Mouse (Mus musculus): ENCODE measurements around the gene Gm17087. TPM values are rescaled to one million over a fixed set of nuclear protein-coding genes. Genes with fewer than 3 reads are reported as not detected.

Gm17087 gene
- polyA plus RNA-seq, 1 experiment from 2014 or later, result not detected

- H3K36me3 ChIP-seq (ENCODE audit: control insufficient read depth, insufficient read depth, low read length), result no peaks in the 10 kb centered on the region
- H3K4me1 ChIP-seq (replicated peaks; ENCODE audit: control insufficient read depth, insufficient read depth, low read length), result no peaks in the 10 kb centered on the region
- no peak for ATAC-seq (replicated peaks; ENCODE audit: low FRiP score, low TSS enrichment, low read depth)
- H3K27ac ChIP-seq (ENCODE audit: low read depth), result no peak overlapping the region
- no peak overlapping the region for H3K9ac ChIP-seq (ENCODE audit: low read length)
- H3K27me3 ChIP-seq (replicated peaks; ENCODE audit: control insufficient read depth, insufficient read depth, low read length), result no peaks in the 10 kb centered on the region
- no peaks in the 10 kb centered on the region for H3K9me3 ChIP-seq (ENCODE audit: control insufficient read depth, low read length)
- WGBS, result 75% methylated on average over 8 of the region's 8 CpGs
- no peak for DNase-seq (ENCODE audit: low spot score)
- H3K4me3 ChIP-seq (ENCODE audit: low read depth, low read length), result no peak overlapping the region
- H3K4me2 ChIP-seq (ENCODE audit: low read length), result no peak overlapping the region
These were observed 14.8 kb upstream of the Gm17087 start for GRCm38 (mm10) chr17:8581579-8581978.

GRCm38 (mm10) chr17:8580360-8580759, 13.6 kb upstream of the Gm17087 start:
- no peak for ATAC-seq (replicated peaks; ENCODE audit: low FRiP score, low TSS enrichment, low read depth)
- 68% methylated on average over 3 of the region's 3 CpGs for WGBS

GRCm38 (mm10) chr17:8573542-8574260, 7.0 kb upstream of the Gm17087 start:
- Histone ChIP-seq H3K9me3 (ENCODE audit: control insufficient read depth, low read length) (no peaks in the 10 kb centered on the region), H3K36me3 (ENCODE audit: control insufficient read depth, insufficient read depth, low read length) (no peaks in the 10 kb centered on the region), H3K27me3 (replicated peaks; ENCODE audit: control insufficient read depth, insufficient read depth, low read length) (no peaks in the 10 kb centered on the region), H3K4me1 (replicated peaks; ENCODE audit: control insufficient read depth, insufficient read depth, low read length) (no peaks in the 10 kb centered on the region), H3K9ac (ENCODE audit: low read length) (no peak overlapping the region), H3K27ac (ENCODE audit: low read depth) (no peak overlapping the region), H3K4me2 (ENCODE audit: low read length) (no peak overlapping the region), H3K4me3 (ENCODE audit: low read depth, low read length) (no peak overlapping the region)
- DNase-seq (ENCODE audit: low spot score) (no peak), ATAC-seq (replicated peaks; ENCODE audit: low FRiP score, low TSS enrichment, low read depth) (no peak)
- 74% methylated on average over 8 of the region's 8 CpGs for WGBS

More at GRCm38 (mm10) chr17:8580360-8580759, 13.6 kb upstream of the Gm17087 start:
- no peak for DNase-seq (ENCODE audit: low spot score)
- H3K4me2 ChIP-seq (ENCODE audit: low read length), result no peak overlapping the region
- no peak overlapping the region for H3K27ac ChIP-seq (ENCODE audit: low read depth)
- H3K4me1 ChIP-seq (replicated peaks; ENCODE audit: control insufficient read depth, insufficient read depth, low read length), result no peaks in the 10 kb centered on the region
- H3K36me3 ChIP-seq (ENCODE audit: control insufficient read depth, insufficient read depth, low read length), result no peaks in the 10 kb centered on the region
- H3K27me3 ChIP-seq (replicated peaks; ENCODE audit: control insufficient read depth, insufficient read depth, low read length), result no peaks in the 10 kb centered on the region
- H3K4me3 ChIP-seq (ENCODE audit: low read depth, low read length), result no peak overlapping the region
- no peaks in the 10 kb centered on the region for H3K9me3 ChIP-seq (ENCODE audit: control insufficient read depth, low read length)
- H3K9ac ChIP-seq (ENCODE audit: low read length), result no peak overlapping the region

GRCm38 (mm10) chr17:8562886-8563280, 3.9 kb downstream of the Gm17087 start:
- WGBS, result 67% methylated on average over 1 of the region's 1 CpGs
- DNase-seq (ENCODE audit: low spot score), result no peak
- H3K27me3 ChIP-seq (replicated peaks; ENCODE audit: control insufficient read depth, insufficient read depth, low read length), result no peaks in the 10 kb centered on the region
- no peak overlapping the region for H3K4me3 ChIP-seq (ENCODE audit: low read depth, low read length)
- no peak for ATAC-seq (replicated peaks; ENCODE audit: low FRiP score, low TSS enrichment, low read depth)
- H3K9me3 ChIP-seq (ENCODE audit: control insufficient read depth, low read length), result no peaks in the 10 kb centered on the region
- no peaks in the 10 kb centered on the region for H3K36me3 ChIP-seq (ENCODE audit: control insufficient read depth, insufficient read depth, low read length)
- no peak overlapping the region for H3K9ac ChIP-seq (ENCODE audit: low read length)
- H3K27ac ChIP-seq (ENCODE audit: low read depth), result no peak overlapping the region
- no peak overlapping the region for H3K4me2 ChIP-seq (ENCODE audit: low read length)
- no peaks in the 10 kb centered on the region for H3K4me1 ChIP-seq (replicated peaks; ENCODE audit: control insufficient read depth, insufficient read depth, low read length)

GRCm38 (mm10) chr17:8562101-8562885, 4.5 kb downstream of the Gm17087 start:
- Histone ChIP-seq H3K9me3 (ENCODE audit: control insufficient read depth, low read length) (no peaks in the 10 kb centered on the region), H3K4me1 (replicated peaks; ENCODE audit: control insufficient read depth, insufficient read depth, low read length) (no peaks in the 10 kb centered on the region), H3K27me3 (replicated peaks; ENCODE audit: control insufficient read depth, insufficient read depth, low read length) (no peaks in the 10 kb centered on the region), H3K27ac (ENCODE audit: low read depth) (no peak overlapping the region), H3K36me3 (ENCODE audit: control insufficient read depth, insufficient read depth, low read length) (no peaks in the 10 kb centered on the region), H3K4me2 (ENCODE audit: low read length) (no peak overlapping the region), H3K4me3 (ENCODE audit: low read depth, low read length) (no peak overlapping the region), H3K9ac (ENCODE audit: low read length) (no peak overlapping the region)
- ATAC-seq (replicated peaks; ENCODE audit: low FRiP score, low TSS enrichment, low read depth) (no peak), DNase-seq (ENCODE audit: low spot score) (no peak)
- 84% methylated on average over 14 of the region's 14 CpGs for WGBS

GRCm38 (mm10) chr17:8557926-8558325, 8.8 kb downstream of the Gm17087 start:
- Histone ChIP-seq H3K9me3 (ENCODE audit: control insufficient read depth, low read length) (no peaks in the 10 kb centered on the region), H3K27ac (ENCODE audit: low read depth) (no peak overlapping the region), H3K36me3 (ENCODE audit: control insufficient read depth, insufficient read depth, low read length) (no peaks in the 10 kb centered on the region), H3K4me1 (replicated peaks; ENCODE audit: control insufficient read depth, insufficient read depth, low read length) (no peaks in the 10 kb centered on the region), H3K27me3 (replicated peaks; ENCODE audit: control insufficient read depth, insufficient read depth, low read length) (no peaks in the 10 kb centered on the region), H3K4me3 (ENCODE audit: low read depth, low read length) (no peak overlapping the region), H3K4me2 (ENCODE audit: low read length) (no peak overlapping the region), H3K9ac (ENCODE audit: low read length) (no peak overlapping the region)
- ATAC-seq (replicated peaks; ENCODE audit: low FRiP score, low TSS enrichment, low read depth), result no peak
- 72% methylated on average over 8 of the region's 8 CpGs for WGBS
- DNase-seq (ENCODE audit: low spot score), result no peak

- Histone ChIP-seq H3K9me3 (ENCODE audit: control insufficient read depth, low read length) (no peaks in the 10 kb centered on the region), H3K27me3 (replicated peaks; ENCODE audit: control insufficient read depth, insufficient read depth, low read length) (no peaks in the 10 kb centered on the region), H3K4me3 (ENCODE audit: low read depth, low read length) (no peak overlapping the region), H3K4me2 (ENCODE audit: low read length) (no peak overlapping the region), H3K4me1 (replicated peaks; ENCODE audit: control insufficient read depth, insufficient read depth, low read length) (no peaks in the 10 kb centered on the region), H3K9ac (ENCODE audit: low read length) (no peak overlapping the region), H3K36me3 (ENCODE audit: control insufficient read depth, insufficient read depth, low read length) (no peaks in the 10 kb centered on the region), H3K27ac (ENCODE audit: low read depth) (no peak overlapping the region)
- DNase-seq (ENCODE audit: low spot score), result no peak
- ATAC-seq (replicated peaks; ENCODE audit: low FRiP score, low TSS enrichment, low read depth), result no peak
- WGBS, result 83% methylated on average over 6 of the region's 6 CpGs
These were observed 10.5 kb downstream of the Gm17087 start for GRCm38 (mm10) chr17:8556223-8556622.

- DNase-seq (ENCODE audit: low spot score), result no peak
- no peak overlapping the region for H3K27ac ChIP-seq (ENCODE audit: low read depth)
- no peak overlapping the region for H3K9ac ChIP-seq (ENCODE audit: low read length)
- H3K36me3 ChIP-seq (ENCODE audit: control insufficient read depth, insufficient read depth, low read length), result no peaks in the 10 kb centered on the region
- ATAC-seq (replicated peaks; ENCODE audit: low FRiP score, low TSS enrichment, low read depth), result no peak
- H3K4me3 ChIP-seq (ENCODE audit: low read depth, low read length), result no peak overlapping the region
- no peak overlapping the region for H3K4me2 ChIP-seq (ENCODE audit: low read length)
- no peaks in the 10 kb centered on the region for H3K4me1 ChIP-seq (replicated peaks; ENCODE audit: control insufficient read depth, insufficient read depth, low read length)
- WGBS, result 69% methylated on average over 9 of the region's 9 CpGs
- H3K9me3 ChIP-seq (ENCODE audit: control insufficient read depth, low read length), result no peaks in the 10 kb centered on the region
- H3K27me3 ChIP-seq (replicated peaks; ENCODE audit: control insufficient read depth, insufficient read depth, low read length), result no peaks in the 10 kb centered on the region
These were observed 11.0 kb downstream of the Gm17087 start for GRCm38 (mm10) chr17:8555785-8556184.

Data from intestine, embryonic 14.5 days (tissue).